Mouse (Mus musculus) mature B cell (primary cell): ENCODE data around the gene Macrod2.

Experiments used
- in situ Hi-C: fragments of 300-500 bp; cut with MboI; formaldehyde crosslinking; loops from 2 replicates; pipeline ENCODE4 v1.14.3; 2019

Macrod2 gene

DNA sequence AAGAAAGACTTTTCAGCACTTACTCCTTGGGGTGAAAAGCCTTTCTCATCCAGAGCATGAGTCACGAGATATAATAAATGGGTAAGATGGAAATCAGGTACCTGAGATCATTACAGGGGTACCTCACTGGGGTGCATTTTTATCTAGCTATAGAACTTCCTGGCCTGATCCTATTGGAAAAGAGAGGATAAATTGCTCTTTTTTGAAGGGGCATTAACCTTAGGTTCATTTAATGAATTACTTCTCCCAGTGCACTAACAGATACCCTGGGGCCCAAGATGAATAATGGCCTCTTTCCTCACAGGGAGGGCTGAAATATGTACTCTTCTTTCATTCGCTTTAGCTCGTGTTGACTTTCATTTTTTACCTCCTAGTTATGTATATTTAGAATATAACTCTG, 1082.5 kb downstream of the Macrod2 start:
- in situ Hi-C loops = no loop called here

DNA sequence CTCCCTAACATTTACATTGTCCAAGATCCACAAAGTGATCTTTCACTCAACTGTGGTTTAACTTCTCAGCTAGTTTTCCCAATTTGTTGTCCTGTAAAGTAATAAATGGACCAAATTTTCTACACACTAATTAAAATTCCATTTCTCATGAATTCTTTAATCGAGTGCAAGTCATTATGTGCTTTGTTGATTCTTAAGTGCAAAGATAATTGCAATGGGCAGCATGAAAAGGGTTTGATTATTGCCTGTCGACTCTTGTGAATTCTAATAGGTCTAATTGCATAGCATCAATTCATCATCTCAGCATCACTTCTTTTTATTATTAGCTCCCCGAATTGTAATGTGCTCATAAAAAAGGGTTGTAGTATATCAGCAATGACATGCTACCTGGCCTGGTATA, 1095.4 kb downstream of the Macrod2 start:
- in situ Hi-C loops = no loop called here

GRCm38 (mm10) chr2:141505451-141505850, 1110.3 kb downstream of the Macrod2 start:
- in situ Hi-C loops = no loop called here

GRCm38 (mm10) chr2:141507929-141508897, 1113.1 kb downstream of the Macrod2 start:
- in situ Hi-C loops = no loop called here

GRCm38 (mm10) chr2:141514976-141515375, 1119.9 kb downstream of the Macrod2 start:
- in situ Hi-C loops = no loop called here

DNA sequence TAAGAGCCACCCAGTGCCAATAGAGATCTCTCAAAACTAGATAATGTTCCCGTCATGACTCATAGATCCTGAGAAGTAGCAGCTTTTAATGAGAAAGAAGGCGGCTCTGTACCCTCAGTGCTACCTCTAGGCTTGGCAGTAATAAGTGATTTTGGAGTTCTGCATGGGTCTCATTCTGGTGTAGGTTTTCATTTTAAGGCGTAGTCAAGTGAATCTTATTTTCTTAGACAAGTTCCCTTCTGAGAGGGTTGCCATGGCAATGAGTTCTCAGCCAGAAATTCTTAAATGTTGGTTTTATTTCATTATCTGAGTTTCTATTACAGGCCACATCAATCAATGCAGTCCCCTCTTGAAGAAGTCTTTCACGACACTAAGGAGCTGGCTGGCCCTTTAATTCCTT, 1127.0 kb downstream of the Macrod2 start:
- in situ Hi-C loops = no loop called here

GRCm38 (mm10) chr2:141545877-141546276, 1150.8 kb downstream of the Macrod2 start:
- in situ Hi-C loops = no loop called here

DNA sequence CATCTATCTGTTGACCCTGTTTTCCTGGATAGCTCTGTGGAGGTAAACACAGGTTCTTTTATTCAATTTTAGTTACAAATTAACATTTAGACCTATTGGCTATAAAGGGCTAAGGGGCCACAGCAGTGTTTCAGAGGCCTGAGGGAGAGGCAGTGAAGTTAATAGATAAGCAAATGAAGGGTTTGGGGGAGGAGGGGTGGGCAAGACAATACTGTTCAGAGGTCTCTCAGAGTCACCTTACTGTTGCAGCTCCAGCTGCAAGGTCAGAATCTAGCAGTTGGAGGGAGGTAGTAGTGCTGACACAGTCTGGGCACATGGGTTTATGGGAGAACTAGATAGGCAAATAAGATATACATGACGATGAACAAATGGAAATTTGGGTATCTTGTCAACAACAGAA, 1156.6 kb downstream of the Macrod2 start:
- in situ Hi-C loops = no loop called here

DNA sequence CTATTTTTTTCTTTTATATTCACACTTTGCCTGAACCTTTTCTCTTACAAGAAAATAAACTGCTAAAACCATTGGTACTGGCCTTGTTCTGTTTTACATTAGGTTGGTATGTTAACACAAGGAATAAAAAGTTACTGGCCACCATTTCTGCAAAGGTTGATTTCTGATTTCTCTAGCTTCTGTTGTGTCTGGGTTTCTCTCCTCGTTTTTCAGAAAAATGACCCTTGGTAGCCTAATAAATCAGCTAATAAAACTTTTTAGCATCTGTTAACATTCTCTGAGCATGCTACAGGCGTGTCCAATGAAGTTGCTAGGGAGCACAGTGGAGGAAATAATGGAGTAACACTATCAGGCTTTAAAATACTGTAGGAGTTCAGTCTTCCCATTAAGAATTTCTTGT, 1161.6 kb downstream of the Macrod2 start:
- in situ Hi-C loops = no loop called here

DNA sequence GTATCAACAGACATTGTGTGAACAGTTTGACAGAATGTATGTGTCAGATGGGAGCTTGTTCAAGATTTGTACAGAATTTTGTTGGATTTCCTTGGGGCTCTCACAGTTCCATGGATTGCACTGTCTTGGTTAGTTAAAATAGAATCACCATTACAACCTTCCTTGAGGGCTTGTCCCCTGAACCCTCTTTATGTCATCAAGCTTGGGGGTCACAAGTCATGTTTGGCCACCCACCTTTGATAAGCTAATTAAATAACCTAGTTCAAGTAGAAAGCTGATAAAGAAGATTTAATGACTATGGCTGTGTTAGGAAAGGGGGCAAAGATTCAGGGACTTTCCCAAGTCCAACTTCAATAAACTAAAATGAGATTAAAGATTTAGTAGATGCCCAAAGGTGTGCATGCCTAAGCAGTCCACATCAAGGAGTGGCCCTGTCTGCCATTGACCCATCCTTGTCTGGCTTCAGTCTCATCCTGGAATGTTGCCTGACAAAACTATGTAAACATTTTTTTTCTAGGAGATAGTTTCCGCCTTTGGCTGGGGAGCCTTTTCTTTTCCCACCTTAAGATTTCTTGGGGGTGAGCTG, 1163.2 kb downstream of the Macrod2 start:
- in situ Hi-C loops = no loop called here

DNA sequence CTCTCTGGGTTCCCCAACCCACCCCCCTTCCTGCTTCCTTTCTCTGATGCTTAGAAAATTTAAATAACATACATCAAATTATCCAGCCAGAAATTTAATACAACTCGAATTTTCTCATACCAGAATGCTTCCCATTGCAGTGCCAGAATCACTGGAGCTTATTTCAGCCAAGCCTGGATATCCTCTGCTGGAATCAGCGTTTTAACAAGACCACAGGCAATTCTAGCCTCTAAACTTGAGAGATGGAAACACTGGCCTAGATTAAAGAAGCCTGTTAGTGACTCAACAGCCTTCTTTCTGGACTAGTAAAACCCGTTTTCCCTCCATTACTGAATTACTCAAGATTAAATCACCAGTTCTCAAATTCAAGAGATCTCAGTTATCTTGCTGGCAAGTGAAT, 1170.9 kb downstream of the Macrod2 start:
- in situ Hi-C loops = no loop called here

DNA sequence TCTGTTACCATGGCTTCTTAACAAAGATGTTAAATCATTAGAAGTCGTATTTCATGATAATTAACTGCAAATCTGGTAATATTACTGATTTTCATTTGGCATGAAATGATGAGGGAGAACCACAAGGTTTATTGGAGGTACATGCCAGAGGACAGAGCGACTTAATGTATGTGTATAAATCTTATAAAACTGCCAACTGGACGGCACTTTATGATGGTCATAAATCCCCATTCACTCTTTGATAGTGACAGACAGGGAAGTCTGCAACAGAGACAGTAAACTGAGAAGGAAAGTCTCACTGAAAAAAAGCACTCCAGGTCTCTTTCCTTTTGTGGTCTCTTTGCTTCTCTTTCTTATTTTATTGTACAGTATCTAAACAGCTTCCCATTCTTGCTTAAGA, 1176.3 kb downstream of the Macrod2 start:
- in situ Hi-C loops = no loop called here

GRCm38 (mm10) chr2:141578206-141578605, 1183.1 kb downstream of the Macrod2 start:
- in situ Hi-C loops = no loop called here

GRCm38 (mm10) chr2:141582431-141582830, 1187.3 kb downstream of the Macrod2 start:
- in situ Hi-C loops = no loop called here

DNA sequence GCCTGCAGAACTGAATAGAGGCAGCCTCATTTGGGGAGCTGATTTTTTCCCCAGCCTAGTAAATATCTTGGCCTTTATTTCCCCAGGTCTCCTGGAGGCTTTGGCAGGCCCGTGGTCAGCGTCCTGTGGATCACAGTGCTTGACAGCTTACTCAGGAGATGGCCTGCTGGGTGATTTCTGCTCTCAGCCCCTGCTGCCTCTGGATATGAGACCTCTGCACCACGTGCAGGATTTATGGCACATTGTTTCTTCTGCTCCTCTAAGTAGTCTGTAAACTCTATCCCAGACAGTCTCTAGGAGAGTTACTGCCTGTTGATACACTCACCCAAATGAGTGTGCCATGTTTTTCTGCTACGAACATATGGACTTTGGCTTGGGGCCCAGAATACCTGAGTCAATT, 1187.8 kb downstream of the Macrod2 start:
- in situ Hi-C loops = no loop called here

- in situ Hi-C loops = no loop called here
Measured at GRCm38 (mm10) chr2:141587290-141587689, 1192.2 kb downstream of the Macrod2 start.

GRCm38 (mm10) chr2:141591326-141591725, 1196.2 kb downstream of the Macrod2 start:
- in situ Hi-C loops = no loop called here

DNA sequence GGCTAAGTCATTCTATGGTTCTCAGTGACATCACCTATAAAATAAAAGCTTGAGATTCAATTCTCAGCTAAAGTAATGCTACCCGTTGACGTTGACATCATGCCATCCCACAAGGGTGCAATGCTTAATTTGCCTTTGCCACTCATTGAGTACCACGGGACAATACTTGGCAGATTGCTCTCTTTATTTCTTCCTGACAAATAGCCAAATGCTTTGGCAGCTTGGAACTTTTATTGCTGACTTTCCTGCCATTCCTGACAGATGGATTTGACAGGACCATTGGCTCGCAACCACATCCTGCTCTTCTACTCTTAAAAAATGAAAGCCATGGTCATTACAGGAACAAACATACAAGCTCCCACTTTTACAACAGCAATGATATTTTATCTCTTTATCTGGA, 1199.7 kb downstream of the Macrod2 start:
- in situ Hi-C loops = no loop called here

- in situ Hi-C loops = no loop called here
Measured at GRCm38 (mm10) chr2:141617721-141618120, 1222.6 kb downstream of the Macrod2 start.

GRCm38 (mm10) chr2:141618257-141618656, 1223.1 kb downstream of the Macrod2 start:
- in situ Hi-C loops = no loop called here

DNA sequence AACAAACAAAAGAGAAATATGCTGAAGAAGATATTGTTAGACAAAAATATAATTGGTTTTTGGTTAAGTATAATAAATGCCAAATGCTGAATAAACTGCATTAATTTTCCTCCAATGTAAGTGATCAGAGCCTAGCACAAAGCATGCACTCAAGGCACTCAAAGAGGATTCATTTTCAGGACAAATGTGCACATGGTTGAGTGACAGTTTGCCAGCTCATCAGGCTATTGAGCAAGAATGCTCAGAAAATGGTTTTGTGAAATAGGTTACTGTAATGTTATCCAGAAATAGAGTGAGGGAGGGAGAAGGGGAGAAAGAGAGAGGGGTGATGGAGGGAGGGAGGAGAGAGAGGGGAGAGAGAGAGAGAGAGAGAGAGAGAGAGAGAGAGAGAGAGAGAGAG, 1268.9 kb downstream of the Macrod2 start:
- in situ Hi-C loops = no loop called here

GRCm38 (mm10) chr2:141672814-141673213, 1277.7 kb downstream of the Macrod2 start:
- in situ Hi-C loops = no loop called here

- in situ Hi-C loops = no loop called here
Measured at GRCm38 (mm10) chr2:141673405-141673804, 1278.3 kb downstream of the Macrod2 start.
